Mouse (Mus musculus): ENCODE measurements around the gene Lck. TPM values are rescaled to one million over a fixed set of nuclear protein-coding genes. Genes with fewer than 3 reads are reported as not detected.
"Not testable (repeated sequence)": the region's sequence is repeated elsewhere in the genome, so short reads cannot be mapped to it uniquely, and the experiment has no call there.

Gene Lck
- polyA plus RNA-seq, 1 experiment from 2014 or later, result 7.5 TPM

DNA sequence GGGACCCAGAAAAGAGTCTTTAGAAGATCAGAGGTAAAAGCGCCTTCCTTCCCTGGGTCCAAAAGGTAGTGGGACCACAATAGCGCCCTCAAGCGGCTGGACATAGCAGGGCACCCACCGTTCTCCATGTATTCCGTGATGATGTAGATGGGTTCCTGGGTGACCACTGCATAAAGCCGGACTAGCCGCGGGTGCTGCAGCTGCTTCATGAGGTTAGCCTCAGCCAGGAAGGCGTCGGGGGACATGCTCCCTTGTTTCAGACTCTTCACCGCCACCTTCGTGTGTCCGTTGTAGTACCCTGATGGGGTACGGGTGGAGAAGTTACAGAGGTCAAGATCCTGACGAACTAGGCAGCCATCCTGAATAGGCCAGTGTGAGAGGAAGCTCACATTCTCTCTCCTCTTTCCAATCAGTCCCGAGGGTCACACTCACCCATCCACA is 18.0 kb downstream of the Lck start:
- Histone ChIP-seq H3K9me3 (ENCODE audit: control insufficient read depth, low read depth, low read length) (no peaks in the 10 kb centered on the region), H3K36me3 (ENCODE audit: control insufficient read depth, insufficient read depth, low read length) (no peaks in the 10 kb centered on the region), H3K4me3 (ENCODE audit: low read depth, low read length) (peak overlapping the region; percentile 52), H3K9ac (replicated peaks; ENCODE audit: low read depth, low read length) (peak overlapping the region; percentile 45; the same call in 1 of the 2 replicates), H3K27ac (ENCODE audit: low read length) (peak overlapping the region; percentile 52; the same call in 1 of the 2 replicates), H3K4me2 (replicated peaks; ENCODE audit: low read depth, low read length) (peak overlapping the region; percentile 87), H3K4me1 (ENCODE audit: control insufficient read depth, insufficient read depth, low read length) (0 out of 2 replicates have a peak, but pooled peaks cover 9% of the 10 kb centered on the region), H3K27me3 (ENCODE audit: control insufficient read depth, insufficient read depth, low read length) (no peaks in the 10 kb centered on the region)
- WGBS, result 4% methylated on average over 16 of the region's 16 CpGs
- peak; percentile 2; the same call in 1 of the 2 replicates for ATAC-seq (ENCODE audit: insufficient number of reproducible peaks, insufficient read depth, low FRiP score, low read depth)

GRCm38 (mm10) chr4:129554512-129554911 is 18.9 kb downstream of the Lck start:
- WGBS, result 88% methylated on average over 5 of the region's 6 CpGs
- H3K4me1 ChIP-seq (ENCODE audit: control insufficient read depth, insufficient read depth, low read length); H3K9me3 ChIP-seq (ENCODE audit: control insufficient read depth, low read depth, low read length); H3K4me3 ChIP-seq (ENCODE audit: low read depth, low read length); H3K27ac ChIP-seq (ENCODE audit: low read length); H3K9ac ChIP-seq (replicated peaks; ENCODE audit: low read depth, low read length); ATAC-seq (ENCODE audit: insufficient number of reproducible peaks, insufficient read depth, low FRiP score, low read depth); H3K4me2 ChIP-seq (replicated peaks; ENCODE audit: low read depth, low read length); H3K27me3 ChIP-seq (ENCODE audit: control insufficient read depth, insufficient read depth, low read length); H3K36me3 ChIP-seq (ENCODE audit: control insufficient read depth, insufficient read depth, low read length): not testable (repeated sequence)

GRCm38 (mm10) chr4:129550295-129550694 is 23.1 kb downstream of the Lck start:
- no peak for ATAC-seq (ENCODE audit: insufficient number of reproducible peaks, insufficient read depth, low FRiP score, low read depth)
- Histone ChIP-seq H3K4me1 (ENCODE audit: control insufficient read depth, insufficient read depth, low read length) (no peaks in the 10 kb centered on the region), H3K4me3 (ENCODE audit: low read depth, low read length) (no peak overlapping the region), H3K27ac (ENCODE audit: low read length) (no peak overlapping the region), H3K9ac (replicated peaks; ENCODE audit: low read depth, low read length) (no peak overlapping the region), H3K36me3 (ENCODE audit: control insufficient read depth, insufficient read depth, low read length) (no peaks in the 10 kb centered on the region), H3K27me3 (ENCODE audit: control insufficient read depth, insufficient read depth, low read length) (no peaks in the 10 kb centered on the region), H3K4me2 (replicated peaks; ENCODE audit: low read depth, low read length) (no peak overlapping the region), H3K9me3 (ENCODE audit: control insufficient read depth, low read depth, low read length) (no peaks in the 10 kb centered on the region)
- 45% methylated on average over 1 of the region's 1 CpGs for WGBS

- no peaks in the 10 kb centered on the region for H3K36me3 ChIP-seq (ENCODE audit: control insufficient read depth, insufficient read depth, low read length)
- no peaks in the 10 kb centered on the region for H3K27me3 ChIP-seq (ENCODE audit: control insufficient read depth, insufficient read depth, low read length)
- ATAC-seq (ENCODE audit: insufficient number of reproducible peaks, insufficient read depth, low FRiP score, low read depth), result no peak
- no peak overlapping the region for H3K4me3 ChIP-seq (ENCODE audit: low read depth, low read length)
- H3K4me1 ChIP-seq (ENCODE audit: control insufficient read depth, insufficient read depth, low read length), result no peaks in the 10 kb centered on the region
- WGBS, result 86% methylated on average over 2 of the region's 2 CpGs
- H3K9me3 ChIP-seq (ENCODE audit: control insufficient read depth, low read depth, low read length), result no peaks in the 10 kb centered on the region
- H3K27ac ChIP-seq (ENCODE audit: low read length), result no peak overlapping the region
- H3K9ac ChIP-seq (replicated peaks; ENCODE audit: low read depth, low read length), result no peak overlapping the region
- H3K4me2 ChIP-seq (replicated peaks; ENCODE audit: low read depth, low read length), result no peak overlapping the region
Measured at GRCm38 (mm10) chr4:129549306-129549705, 24.1 kb downstream of the Lck start.

DNA sequence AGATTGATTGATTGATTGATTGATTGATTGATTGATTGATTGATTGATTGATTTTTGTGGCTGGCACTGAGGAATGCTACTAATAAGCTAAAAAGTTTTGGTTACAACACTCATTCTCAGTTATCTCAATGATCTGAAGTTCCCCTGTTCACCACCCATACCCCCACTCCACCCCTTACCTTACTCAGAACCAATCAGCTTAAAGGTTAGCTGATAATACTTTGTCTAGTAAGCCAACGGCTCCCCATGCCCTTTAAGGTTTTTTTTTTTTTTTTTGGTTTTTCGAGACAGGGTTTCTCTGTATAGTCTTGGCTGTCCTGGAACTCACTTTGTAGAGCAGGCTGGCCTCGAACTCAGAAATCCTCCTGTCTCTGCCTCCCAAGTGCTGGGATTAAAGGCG is 25.8 kb downstream of the Lck start:
- not testable (repeated sequence) for H3K4me1 ChIP-seq (ENCODE audit: control insufficient read depth, insufficient read depth, low read length); H3K4me3 ChIP-seq (ENCODE audit: low read depth, low read length); H3K9me3 ChIP-seq (ENCODE audit: control insufficient read depth, low read depth, low read length); H3K4me2 ChIP-seq (replicated peaks; ENCODE audit: low read depth, low read length); H3K27me3 ChIP-seq (ENCODE audit: control insufficient read depth, insufficient read depth, low read length); H3K27ac ChIP-seq (ENCODE audit: low read length); H3K9ac ChIP-seq (replicated peaks; ENCODE audit: low read depth, low read length); H3K36me3 ChIP-seq (ENCODE audit: control insufficient read depth, insufficient read depth, low read length); ATAC-seq (ENCODE audit: insufficient number of reproducible peaks, insufficient read depth, low FRiP score, low read depth)
- WGBS, result 86% methylated on average over 4 of the region's 4 CpGs

GRCm38 (mm10) chr4:129544106-129544505 is 29.3 kb downstream of the Lck start:
- Histone ChIP-seq H3K9me3 (ENCODE audit: control insufficient read depth, low read depth, low read length) (no peaks in the 10 kb centered on the region), H3K36me3 (ENCODE audit: control insufficient read depth, insufficient read depth, low read length) (no peaks in the 10 kb centered on the region; the same call in 1 of the 2 replicates), H3K9ac (replicated peaks; ENCODE audit: low read depth, low read length) (no peak overlapping the region), H3K4me1 (ENCODE audit: control insufficient read depth, insufficient read depth, low read length) (peaks cover 9% of the 10 kb centered on the region), H3K4me3 (ENCODE audit: low read depth, low read length) (no peak overlapping the region), H3K4me2 (replicated peaks; ENCODE audit: low read depth, low read length) (no peak overlapping the region), H3K27me3 (ENCODE audit: control insufficient read depth, insufficient read depth, low read length) (no peaks in the 10 kb centered on the region), H3K27ac (ENCODE audit: low read length) (no peak overlapping the region)
- WGBS, result 82% methylated on average over 4 of the region's 4 CpGs
- no peak for ATAC-seq (ENCODE audit: insufficient number of reproducible peaks, insufficient read depth, low FRiP score, low read depth)

DNA sequence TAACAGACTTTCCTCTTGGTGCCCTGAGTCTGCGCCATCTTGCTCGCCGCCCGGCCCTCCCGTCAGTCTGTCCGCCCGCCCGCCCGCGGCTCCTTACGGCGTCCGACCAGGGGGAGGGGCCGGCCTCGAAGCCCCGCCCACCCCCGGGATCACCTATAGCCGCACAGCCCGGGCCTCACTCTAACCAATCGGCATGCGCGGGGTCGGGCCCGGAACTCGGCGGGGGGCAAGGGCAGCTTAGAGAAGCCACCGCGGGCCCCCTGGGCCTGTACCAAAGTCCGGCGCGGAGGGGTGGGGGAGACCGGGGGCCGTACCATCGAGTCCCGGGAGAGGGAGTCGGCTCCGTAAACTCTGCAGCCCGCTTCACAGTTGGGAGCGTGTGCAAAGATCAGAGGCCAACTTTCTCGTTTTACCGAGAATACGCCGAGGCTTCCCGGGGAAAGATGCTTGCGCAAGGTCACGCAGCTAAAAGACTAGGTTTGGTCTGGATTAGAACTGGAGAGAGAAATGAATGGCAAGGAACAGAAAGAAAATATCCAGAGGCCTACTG is 30.8 kb downstream of the Lck start, which contains the start of gene Hdac1:
Gene Hdac1 (minus strand): TSS at position 122 of the 550 bp plus-strand sequence.
- WGBS, result 2% methylated on average over 44 of the region's 46 CpGs
- no peaks in the 10 kb centered on the region for H3K27me3 ChIP-seq (ENCODE audit: control insufficient read depth, insufficient read depth, low read length)
- H3K27ac ChIP-seq (ENCODE audit: low read length), result peak within 1 kb of the TSS; percentile 70
- H3K4me2 ChIP-seq (replicated peaks; ENCODE audit: low read depth, low read length), result peak within 1 kb of the TSS; percentile 83
- peak; percentile 100 for ATAC-seq (ENCODE audit: insufficient number of reproducible peaks, insufficient read depth, low FRiP score, low read depth)
- H3K4me3 ChIP-seq (ENCODE audit: low read depth, low read length), result peak within 1 kb of the TSS; percentile 94
- no peaks in the 10 kb centered on the region; the same call in 1 of the 2 replicates for H3K36me3 ChIP-seq (ENCODE audit: control insufficient read depth, insufficient read depth, low read length)
- peaks cover 9% of the 10 kb centered on the region for H3K4me1 ChIP-seq (ENCODE audit: control insufficient read depth, insufficient read depth, low read length)
- peak within 1 kb of the TSS; percentile 84 for H3K9ac ChIP-seq (replicated peaks; ENCODE audit: low read depth, low read length)
- no peaks in the 10 kb centered on the region for H3K9me3 ChIP-seq (ENCODE audit: control insufficient read depth, low read depth, low read length)

GRCm38 (mm10) chr4:129541868-129542591 is 31.4 kb downstream of the Lck start:
- Histone ChIP-seq H3K4me1 (ENCODE audit: control insufficient read depth, insufficient read depth, low read length) (peaks cover 9% of the 10 kb centered on the region), H3K9me3 (ENCODE audit: control insufficient read depth, low read depth, low read length) (no peaks in the 10 kb centered on the region), H3K4me3 (ENCODE audit: low read depth, low read length) (peak overlapping the region; percentile 94), H3K9ac (replicated peaks; ENCODE audit: low read depth, low read length) (peak overlapping the region; percentile 84), H3K36me3 (ENCODE audit: control insufficient read depth, insufficient read depth, low read length) (no peaks in the 10 kb centered on the region; the same call in 1 of the 2 replicates), H3K4me2 (replicated peaks; ENCODE audit: low read depth, low read length) (peak overlapping the region; percentile 83), H3K27ac (ENCODE audit: low read length) (peak overlapping the region; percentile 70), H3K27me3 (ENCODE audit: control insufficient read depth, insufficient read depth, low read length) (no peaks in the 10 kb centered on the region)
- under 1% methylated on average over 30 of the region's 30 CpGs for WGBS
- ATAC-seq (ENCODE audit: insufficient number of reproducible peaks, insufficient read depth, low FRiP score, low read depth), result no peak

Data from stomach, embryonic 14.5 days (tissue).